Mouse (Mus musculus): ENCODE data around the gene Ptprt. TPM values are rescaled to one million over a fixed set of nuclear protein-coding genes. Genes with fewer than 3 reads are reported as not detected.

Gene Ptprt
- total RNA-seq, 2 experiments from 2014 or later, result 0.07 TPM; not detected in 1

DNA sequence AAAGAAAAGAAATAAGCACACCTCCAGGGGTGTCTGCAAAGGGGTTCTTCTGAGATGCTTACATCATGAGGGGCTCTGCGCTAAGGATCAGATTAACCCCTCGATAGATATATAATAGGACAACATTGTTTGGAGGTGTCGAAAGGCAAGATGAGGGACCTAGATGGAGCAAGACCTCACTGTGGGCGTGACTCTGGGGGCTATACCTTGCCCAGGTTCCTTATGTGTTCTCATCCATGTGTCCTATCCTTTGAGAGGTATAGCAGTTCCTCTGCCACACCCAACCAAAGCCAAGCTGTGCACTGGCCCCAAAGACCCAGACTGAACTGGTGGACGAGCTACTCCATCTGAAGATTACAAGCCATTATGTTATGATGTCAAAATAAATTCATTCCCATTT, 58.2 kb downstream of the Ptprt start:
- no peak for ATAC-seq (ENCODE audit: poor library complexity, severe bottlenecking)

DNA sequence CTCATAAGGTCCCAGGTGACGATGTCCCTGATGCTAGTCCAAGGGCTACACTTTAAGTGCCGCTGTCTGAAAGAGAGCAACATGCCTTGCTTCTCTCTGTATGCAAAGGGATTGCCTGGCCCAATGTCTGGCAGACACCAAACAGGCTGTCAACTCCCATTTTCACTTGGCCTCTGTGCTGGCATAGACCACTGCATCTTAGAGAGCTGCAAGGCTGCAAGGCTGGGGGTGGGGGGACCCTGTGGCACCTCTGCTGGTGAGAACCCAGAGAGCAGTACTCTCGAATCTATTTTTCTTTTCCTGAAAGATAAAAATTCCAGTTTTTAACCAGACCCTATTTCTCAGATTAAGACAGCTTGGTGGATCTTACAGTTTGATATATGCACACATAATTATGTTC, 69.6 kb downstream of the Ptprt start:
- ATAC-seq (ENCODE audit: poor library complexity, severe bottlenecking), result no peak

DNA sequence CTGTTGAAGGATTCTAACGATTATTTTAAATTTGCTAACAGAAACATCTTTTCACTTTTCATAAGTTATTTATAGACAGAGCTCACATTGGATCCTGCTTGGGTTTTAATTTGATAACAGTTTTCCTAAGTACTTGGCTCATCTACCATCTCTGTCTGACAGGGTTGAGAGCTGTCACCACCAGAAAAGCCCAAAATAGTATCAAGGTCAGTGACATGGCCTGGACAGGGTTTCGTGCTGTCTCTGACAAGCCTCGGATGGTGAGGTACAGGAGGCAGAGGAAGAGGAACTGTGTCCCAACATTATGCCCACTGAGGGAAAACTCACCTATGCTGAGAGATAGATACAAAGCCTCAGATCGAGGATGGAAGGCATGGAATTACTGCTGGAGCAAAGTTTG, 79.3 kb downstream of the Ptprt start:
- no peak for ATAC-seq (ENCODE audit: poor library complexity, severe bottlenecking)

DNA sequence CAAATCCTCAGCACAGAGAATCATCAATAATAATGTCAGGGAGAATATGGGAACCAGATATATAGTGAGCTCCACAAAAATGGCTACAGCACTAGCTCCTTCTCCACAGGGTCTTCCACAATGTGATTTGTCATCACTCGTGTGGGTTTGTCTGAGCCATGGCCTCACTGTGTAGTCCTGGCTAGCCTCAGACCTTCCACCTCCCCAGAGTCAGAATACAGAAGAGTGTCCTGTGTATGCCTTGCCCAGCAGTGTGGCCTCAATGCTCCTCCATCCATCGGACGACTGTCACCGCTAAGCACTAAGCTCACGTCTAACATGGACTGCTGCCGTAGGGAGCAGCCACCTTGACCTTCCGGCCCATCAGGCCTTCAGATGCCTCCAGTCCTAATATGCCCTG, 83.1 kb downstream of the Ptprt start:
- ATAC-seq (ENCODE audit: poor library complexity, severe bottlenecking), result no peak

DNA sequence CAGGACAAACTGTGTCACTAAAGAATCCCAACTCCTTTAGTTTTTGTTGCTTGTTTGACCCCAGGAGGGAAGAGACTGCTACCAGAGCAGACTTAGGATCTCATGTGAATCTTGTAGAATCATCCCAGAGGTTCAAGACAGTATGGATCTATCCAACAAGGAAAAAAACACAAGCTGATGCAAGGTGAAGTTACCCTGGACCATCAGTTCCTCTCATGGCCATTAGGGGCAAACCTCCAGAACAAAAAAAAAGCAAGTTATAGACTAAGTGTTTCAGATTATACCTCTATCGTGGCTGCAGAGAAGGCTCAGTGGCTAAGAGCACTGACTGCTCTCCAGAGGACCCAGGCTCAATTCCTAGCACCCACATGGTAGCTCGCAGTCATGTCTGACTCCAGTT, 88.1 kb downstream of the Ptprt start:
- ATAC-seq (ENCODE audit: poor library complexity, severe bottlenecking), result no peak

DNA sequence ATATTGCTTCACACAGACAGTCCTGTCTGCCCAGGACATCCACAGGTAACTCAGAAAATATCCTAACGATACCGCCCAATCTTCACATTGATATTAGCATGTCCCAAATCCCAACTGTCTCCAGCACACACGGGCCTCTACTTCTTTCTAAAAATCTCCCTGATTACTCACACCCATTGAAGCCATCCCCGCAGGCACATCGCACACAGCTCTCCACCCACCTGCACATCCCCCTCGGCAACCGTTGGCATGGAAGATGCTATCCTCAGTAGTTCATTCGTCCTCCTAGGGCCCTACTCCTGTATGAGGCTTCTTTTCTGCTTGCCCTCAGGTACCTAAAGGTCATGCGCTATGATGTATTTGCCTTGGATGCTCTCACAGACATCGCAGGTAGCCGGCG, 89.9 kb downstream of the Ptprt start:
- no peak for ATAC-seq (ENCODE audit: poor library complexity, severe bottlenecking)

DNA sequence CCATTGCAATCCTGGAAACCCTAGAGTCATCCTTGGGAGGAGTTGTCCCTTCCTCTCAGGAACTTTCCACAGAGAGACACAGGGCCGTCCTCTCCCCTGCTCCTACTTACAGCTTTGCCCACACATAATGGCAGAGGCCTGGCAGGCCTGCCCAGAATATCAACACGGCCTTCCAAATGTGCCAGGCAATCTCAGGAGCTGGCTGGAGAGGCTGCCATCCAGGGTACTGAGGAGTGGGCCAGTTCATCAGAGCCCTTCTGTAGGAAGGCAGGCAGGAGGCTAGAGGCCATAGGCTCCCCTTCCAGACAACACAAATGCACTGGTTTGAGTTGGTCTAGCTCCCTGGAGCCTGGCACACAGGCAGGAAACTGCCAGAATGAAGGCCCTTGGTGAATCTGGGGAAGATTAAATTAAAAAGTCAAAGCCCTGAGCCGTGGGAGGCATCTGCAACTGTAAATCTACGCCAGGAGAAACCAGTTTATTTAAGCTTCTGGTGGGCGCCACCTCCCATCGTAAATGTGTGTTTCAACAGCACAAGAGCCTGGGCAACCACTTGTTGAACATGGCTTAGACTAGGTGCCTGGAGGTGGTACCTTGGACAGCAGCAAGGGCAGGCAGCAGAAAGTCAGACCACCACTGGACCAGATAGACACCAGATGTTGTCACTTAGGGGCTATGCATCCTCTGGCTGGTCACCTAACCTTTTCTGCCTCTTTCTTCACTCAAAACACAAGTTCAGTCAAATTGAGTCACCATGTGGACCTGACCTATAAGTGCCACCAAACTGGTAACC, 92.4 kb downstream of the Ptprt start:
- no peak for ATAC-seq (ENCODE audit: poor library complexity, severe bottlenecking)

DNA sequence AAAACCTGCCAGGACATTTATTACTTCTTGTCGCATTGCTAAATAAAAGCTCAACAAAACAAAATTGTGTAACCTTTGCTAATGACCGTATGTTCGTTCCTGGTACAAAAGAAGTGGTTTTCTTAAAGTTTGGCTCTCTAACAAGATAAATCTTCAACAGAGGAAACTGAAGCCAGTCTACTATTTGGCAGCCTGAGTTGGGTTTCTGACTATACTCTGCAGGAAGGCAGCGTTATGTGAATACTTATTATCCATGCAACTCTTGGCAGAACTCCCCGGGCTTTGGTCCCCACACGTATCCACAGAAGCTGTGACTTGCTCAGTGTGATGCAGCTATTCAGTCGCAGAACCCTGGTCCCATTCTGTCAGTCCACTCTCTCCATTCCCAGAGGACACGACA, 112.6 kb downstream of the Ptprt start:
- ATAC-seq (ENCODE audit: poor library complexity, severe bottlenecking), result no peak

DNA sequence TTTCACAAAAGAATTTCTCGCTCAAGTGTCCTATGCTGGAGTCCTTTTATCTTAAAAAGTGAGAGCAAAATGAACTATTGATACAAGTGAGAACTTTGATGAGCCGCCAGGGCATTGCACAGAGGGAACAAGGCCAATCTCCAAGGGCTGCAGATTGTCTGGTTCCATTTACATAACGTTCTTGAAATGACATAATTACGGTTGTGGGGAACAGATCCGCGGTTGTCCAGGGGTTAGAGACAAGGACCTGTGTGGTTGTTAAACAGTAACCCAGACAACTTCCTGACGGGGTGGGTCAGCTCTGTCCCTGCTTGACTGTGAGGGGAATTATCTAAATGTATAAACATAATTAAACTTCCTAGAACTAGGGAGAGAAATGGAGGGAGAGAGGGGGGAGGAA, 129.3 kb downstream of the Ptprt start:
- no peak for ATAC-seq (ENCODE audit: poor library complexity, severe bottlenecking)

DNA sequence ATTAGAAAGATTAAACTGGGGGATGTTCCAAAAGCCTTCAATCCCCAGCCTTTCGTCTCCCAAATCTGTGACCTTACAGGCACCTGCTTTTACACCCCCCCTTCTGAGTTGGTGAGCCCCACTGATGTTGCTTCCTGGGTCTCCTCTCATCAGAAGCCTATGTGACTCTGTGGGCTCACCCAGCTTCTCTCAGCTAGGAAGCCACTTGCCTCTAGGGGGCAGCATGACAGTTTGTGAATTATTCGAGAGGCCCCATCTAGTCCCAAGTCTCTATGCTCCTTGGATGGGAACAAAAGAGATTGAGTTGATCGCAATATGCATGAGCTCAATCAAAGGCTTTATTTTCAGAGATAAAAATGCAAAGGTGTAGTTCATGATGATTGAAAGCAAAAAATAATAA, 132.0 kb downstream of the Ptprt start:
- no peak for ATAC-seq (ENCODE audit: poor library complexity, severe bottlenecking)

DNA sequence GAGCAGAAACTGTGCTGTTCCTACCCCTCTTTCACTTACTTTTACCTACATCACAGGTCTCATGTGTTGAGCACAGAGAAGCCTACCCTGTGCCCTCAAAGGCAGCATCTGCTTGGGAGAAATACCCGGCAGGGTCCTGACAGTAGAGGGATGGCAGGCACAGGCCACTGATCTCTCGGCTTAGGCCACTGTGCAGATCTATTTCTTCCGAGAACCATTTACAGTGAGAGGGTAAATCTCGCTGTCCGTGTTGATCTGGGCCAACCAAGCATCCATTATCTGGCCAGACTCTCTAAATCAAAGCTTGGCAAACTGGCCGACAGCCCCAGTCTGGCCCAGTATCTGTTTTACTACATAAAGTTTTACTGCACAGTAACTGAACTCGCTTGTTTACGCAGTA, 145.0 kb downstream of the Ptprt start:
- ATAC-seq (ENCODE audit: poor library complexity, severe bottlenecking), result no peak

DNA sequence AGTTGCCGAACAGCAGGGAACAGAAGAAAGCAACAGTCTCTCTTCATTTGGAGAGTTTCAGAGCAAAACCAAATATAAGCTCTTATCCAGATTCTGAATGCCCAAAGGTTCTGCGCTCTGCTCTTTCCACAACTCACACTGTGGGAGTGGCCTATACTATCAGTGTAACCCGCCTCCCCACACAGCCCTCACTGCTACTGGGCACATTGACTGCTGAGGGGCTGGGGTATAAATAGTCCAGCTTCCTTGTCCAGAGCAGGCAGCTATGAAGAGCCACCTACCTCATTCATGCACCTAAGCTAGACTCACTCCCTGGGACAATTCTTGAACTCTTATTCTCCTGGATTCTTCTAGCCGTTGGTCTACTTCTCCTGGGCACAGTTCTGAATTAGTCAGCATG, 147.9 kb downstream of the Ptprt start:
- no peak for ATAC-seq (ENCODE audit: poor library complexity, severe bottlenecking)

DNA sequence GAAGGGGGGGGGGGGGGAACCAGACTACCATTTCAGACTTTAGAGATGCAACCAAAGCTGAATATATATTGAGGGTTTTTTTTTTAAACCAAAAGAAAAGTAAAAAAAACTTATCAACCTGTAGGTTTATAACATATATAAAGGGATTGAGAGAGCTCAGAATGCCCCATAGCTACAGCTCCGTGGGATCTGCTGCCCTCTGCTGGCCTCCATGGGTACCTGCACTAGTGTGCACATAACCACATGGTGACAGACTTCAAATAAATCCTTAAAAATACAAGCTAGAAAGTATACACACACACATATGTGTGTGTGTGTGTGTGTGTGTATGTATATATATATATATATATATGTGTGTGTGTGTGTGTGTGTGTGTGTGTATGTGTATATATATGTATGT, 148.9 kb downstream of the Ptprt start:
- no peak for ATAC-seq (ENCODE audit: poor library complexity, severe bottlenecking)

DNA sequence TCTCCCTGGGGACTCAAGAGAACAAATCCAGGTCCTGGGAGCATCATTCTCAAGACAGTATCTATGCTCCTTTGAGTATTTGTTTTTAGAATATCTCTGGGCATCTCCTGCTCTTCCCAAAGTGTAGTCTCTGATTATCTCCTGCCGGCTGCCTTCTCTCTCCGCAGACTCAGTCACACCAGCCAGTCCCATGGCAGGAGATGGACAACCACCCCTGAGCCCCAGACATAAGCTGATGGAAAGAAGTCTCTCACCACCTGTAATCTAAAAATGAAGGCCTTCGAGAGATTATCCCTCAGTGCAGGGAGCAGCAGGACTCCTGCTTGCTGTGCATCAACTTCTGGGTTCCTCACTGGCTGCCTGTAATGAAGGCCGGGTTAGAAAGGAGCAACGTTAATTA, 151.9 kb downstream of the Ptprt start:
- ATAC-seq (ENCODE audit: poor library complexity, severe bottlenecking), result no peak

DNA sequence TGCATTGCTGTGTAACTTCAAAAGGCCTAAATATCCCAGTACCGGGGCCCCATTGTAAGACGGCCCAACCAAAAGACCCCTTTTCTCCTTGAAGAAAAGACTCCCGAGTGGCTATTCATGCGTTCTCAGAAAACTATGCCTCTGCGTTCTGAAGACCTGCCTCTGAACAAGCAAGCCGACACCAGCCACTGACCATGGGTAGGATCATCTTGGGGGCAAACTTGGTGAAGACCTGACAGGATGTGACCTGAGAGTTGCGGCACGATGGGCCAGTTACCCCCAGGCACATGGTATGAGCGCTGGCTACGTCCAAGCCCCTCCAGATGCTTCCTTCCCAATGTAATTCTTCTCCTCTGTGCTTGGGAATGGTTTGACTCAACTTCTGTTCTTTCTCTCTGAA, 153.3 kb downstream of the Ptprt start:
- no peak for ATAC-seq (ENCODE audit: poor library complexity, severe bottlenecking)

DNA sequence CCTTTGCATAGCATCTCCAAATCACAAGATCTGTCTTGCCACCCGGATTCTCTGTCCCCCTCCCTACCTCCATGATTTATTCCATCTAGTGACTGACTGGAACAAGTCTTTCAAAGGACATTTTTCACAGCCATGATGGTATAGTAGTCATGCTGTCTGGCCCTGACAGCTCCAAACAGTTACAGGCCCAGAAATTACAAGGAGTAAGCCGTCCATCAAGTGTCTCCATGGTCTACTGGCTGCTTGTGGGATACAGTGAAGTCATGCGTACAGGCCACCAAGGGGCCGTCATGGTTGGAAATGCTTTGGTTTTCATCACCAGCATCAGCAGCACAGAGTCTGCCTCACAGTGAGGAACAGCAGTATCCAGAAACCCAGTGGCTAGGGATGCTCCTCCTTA, 156.1 kb downstream of the Ptprt start:
- no peak for ATAC-seq (ENCODE audit: poor library complexity, severe bottlenecking)

DNA sequence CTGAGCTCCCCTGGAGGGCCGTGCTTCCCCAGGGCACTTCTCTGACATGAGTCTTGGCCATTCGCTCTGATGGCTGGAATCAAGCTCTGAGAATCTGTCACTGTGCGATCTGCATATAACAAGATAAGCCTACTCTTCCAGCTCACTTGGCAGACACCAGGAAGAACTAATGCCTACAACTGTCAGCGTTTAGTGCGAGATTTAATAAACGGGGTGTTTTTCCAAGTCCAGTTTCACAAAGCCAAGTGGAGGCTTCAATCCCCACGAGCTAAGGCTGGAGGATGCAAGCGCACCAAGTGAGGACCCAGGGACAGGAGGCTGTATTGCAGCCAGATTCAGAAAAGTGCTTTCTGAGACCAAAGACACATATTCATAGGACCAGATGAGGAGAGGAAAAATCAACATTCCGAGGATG, 161.4 kb downstream of the Ptprt start:
- ATAC-seq (ENCODE audit: poor library complexity, severe bottlenecking), result no peak

DNA sequence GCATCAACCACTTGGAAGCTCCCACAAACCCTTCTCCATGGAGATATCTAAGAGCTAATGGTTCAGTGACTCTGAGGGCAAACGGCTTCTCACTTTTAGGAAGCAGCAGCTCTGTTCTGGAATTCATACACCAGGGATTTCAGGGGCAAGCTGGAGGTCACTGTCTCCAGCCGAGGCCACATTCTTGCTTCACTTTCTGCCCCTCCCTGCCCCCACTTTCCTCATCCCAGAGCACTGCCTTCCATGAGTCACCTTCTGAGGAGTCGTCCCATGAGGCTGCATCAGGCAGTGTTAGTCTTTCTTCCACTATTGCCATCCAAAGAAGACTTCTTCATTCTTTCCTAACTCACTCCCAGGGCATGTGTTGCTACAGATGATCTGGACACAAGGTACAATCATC, 162.8 kb downstream of the Ptprt start:
- no peak for ATAC-seq (ENCODE audit: poor library complexity, severe bottlenecking)

DNA sequence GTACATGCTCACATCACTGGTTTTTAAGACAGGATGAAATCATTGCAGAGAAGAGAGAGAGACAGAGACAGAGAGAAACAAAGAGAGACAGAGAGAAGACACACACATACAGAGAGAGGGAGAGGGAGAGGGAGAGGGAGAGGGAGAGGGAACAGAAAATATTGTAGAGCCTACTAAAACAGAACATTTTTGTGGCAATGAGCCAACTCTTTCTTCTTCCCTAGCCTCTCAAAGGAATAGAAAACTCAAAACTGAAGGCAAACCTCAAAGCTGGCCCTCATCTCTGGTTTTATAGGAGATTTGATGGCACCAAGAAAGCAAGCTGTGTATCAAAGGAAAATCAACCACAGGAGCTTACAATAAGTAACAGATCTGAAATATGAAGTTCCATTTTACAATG, 176.9 kb downstream of the Ptprt start:
- ATAC-seq (ENCODE audit: poor library complexity, severe bottlenecking), result no peak

DNA sequence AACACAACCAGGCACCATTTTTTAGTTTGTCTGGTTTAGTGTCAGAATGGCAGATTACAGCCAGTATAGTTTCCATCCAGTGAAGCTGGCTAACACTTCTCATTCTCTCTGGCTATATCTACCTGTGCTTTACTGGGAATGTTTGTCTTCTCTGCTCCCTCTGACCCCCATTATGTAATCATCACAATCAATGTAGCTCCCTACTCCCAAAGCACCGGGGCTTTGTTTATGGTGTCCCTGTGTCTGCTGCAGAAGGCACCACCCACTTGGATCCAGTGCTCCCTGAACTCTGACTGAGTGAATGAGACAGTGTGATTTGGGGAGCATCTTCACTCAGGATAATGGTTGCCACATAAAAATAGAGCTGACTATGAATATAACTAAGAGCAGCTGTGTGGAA, 217.8 kb downstream of the Ptprt start:
- no peak for ATAC-seq (ENCODE audit: poor library complexity, severe bottlenecking)

DNA sequence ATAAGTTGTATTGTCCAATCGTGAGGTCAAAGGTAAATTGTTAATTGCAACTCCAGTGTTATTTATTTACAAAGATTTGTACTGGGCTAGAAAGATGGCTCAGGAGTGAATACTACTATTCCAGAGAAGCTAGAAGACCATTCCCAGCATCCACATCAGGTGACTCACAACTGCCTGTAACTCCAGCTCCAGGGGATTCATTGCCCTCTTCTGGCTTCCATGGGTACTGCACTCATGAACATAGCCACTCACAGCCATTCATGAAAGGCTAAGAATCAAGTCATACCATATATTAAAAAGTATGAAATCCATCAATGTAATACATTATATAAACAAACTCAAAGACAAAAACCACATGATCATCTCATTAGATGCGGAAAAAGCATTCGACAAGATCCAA, 224.3 kb downstream of the Ptprt start:
- no peak for ATAC-seq (ENCODE audit: poor library complexity, severe bottlenecking)

DNA sequence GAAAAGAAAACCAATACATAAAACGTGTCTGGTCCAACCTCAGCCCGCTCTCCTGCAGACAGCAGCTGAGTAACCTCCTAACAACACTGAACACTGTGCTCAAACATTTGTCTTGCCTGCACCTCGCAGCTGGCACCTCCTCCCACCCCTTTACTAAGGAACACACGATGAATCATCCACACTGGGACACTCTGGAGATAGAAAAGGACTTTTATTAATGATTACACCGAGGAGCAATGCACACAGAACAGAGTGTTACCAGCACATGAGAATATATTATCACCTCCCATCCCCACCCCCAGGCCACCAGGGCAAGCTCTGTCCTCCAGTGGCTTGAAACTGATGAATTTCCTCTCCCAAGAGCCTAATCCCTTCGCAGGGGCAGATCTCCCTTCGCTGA, 230.8 kb downstream of the Ptprt start:
- no peak for ATAC-seq (ENCODE audit: poor library complexity, severe bottlenecking)

DNA sequence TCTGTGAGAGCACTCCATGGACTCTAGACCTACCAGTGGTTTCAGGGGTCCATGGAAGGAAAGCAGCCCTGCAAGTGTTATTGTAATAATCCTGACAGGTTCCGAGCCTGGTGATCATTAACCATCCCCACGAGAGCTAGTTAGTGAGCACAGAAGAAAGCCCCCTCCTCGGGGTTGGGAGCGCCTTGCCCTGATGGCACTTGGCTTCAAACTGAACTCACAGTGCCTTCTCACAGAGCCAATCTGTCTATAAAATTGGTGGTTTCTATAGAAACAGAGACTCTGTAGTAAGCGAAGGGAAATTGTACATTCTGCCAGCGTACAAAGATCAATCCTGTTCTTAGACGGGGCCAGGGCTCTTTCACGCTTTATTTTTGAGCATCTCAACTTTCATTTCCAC, 234.8 kb downstream of the Ptprt start:
- ATAC-seq (ENCODE audit: poor library complexity, severe bottlenecking), result no peak
